Mouse (Mus musculus): ENCODE data around the gene Cop1.

The Cop1 gene

GRCm38 (mm10) chr1:159290219-159290618 lies 58.1 kb downstream of the Cop1 start:
- peak; percentile 48 for DNase-seq (ENCODE audit: low spot score)

GRCm38 (mm10) chr1:159290859-159291258 lies 58.7 kb downstream of the Cop1 start:
- DNase-seq (ENCODE audit: low spot score), result no peak

- DNase-seq (ENCODE audit: low spot score), result no peak
Measured at GRCm38 (mm10) chr1:159301418-159302082, 69.4 kb downstream of the Cop1 start.

- DNase-seq (ENCODE audit: low spot score), result no peak
Measured at GRCm38 (mm10) chr1:159313625-159314024, 81.5 kb downstream of the Cop1 start.

- no peak for DNase-seq (ENCODE audit: low spot score)
Measured at GRCm38 (mm10) chr1:159322586-159322985, 90.5 kb downstream of the Cop1 start.

- no peak for DNase-seq (ENCODE audit: low spot score)
Measured at GRCm38 (mm10) chr1:159331008-159331407, 98.9 kb downstream of the Cop1 start.

DNA sequence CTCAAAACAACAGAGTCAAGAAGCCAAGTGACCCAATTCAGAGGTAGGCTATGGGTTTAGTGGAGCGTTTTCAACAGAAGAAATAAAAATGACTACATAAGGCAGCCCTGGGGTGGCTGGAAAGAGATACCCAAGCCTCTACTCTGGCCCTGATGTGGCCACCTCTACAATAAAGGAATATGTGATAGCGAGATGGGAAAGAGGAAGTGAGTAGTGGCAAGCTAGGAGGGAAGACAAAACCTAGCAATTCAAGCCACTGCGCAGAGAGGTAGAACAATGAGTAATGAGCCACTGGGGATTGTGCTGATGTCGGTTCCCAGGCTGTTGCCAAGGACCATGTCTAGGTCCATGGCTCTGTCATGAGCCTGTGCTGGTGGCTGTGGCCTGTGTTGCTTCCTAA lies 102.0 kb downstream of the Cop1 start:
- no peak for DNase-seq (ENCODE audit: low spot score)

GRCm38 (mm10) chr1:159342355-159342754 lies 110.2 kb downstream of the Cop1 start:
- DNase-seq (ENCODE audit: low spot score), result no peak

DNA sequence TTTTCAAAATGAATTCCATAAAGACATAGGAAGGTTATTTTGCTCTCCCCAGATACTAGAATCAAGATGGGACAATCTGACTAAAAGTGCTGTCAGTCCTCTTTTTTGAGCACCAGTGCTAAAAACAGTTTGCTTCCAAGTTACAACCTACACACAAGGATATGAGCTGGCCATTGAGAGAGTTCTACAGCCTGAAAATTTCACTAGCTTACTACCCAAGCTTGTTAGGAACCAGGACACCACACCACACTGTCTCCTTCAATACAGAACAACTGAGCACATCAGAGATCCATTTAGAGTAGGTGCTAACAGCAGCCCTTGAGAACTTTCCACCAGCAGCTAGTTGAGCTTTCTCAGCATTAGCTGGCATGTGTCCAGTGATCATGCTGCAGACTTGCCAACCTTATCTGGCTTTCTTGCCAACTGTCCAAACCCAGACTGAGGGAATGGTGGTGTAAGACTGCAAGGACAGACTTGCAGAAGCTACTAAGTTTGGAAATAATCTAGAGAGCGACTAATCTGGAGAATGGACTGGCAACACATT lies 123.0 kb downstream of the Cop1 start:
- DNase-seq (ENCODE audit: low spot score), result no peak

GRCm38 (mm10) chr1:159358713-159359112 lies 126.6 kb downstream of the Cop1 start:
- no peak for DNase-seq (ENCODE audit: low spot score)

- DNase-seq (ENCODE audit: low spot score), result no peak
Measured at GRCm38 (mm10) chr1:159371881-159372390, 139.8 kb downstream of the Cop1 start.

GRCm38 (mm10) chr1:159382218-159382617 lies 150.1 kb downstream of the Cop1 start:
- no peak for DNase-seq (ENCODE audit: low spot score)

DNA sequence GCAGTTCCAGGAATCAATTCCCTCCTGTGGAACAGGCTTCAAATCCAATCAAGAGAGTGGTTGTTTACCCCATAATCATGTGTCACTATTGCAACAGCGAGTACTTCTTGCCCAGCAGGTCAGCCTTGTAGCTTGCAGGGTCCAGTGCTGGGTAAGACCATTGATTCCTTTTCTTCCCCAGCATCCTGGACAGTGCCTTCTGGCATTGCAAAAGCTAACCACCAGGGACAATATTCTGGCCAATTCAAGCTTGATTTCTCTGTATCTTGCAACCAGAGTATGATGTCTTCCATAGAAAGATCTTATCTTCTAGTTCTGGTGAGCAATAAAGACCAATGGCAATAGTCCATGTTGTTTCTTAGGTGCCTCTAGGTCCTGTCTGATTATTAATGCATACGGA lies 150.8 kb downstream of the Cop1 start:
- no peak for DNase-seq (ENCODE audit: low spot score)

DNA sequence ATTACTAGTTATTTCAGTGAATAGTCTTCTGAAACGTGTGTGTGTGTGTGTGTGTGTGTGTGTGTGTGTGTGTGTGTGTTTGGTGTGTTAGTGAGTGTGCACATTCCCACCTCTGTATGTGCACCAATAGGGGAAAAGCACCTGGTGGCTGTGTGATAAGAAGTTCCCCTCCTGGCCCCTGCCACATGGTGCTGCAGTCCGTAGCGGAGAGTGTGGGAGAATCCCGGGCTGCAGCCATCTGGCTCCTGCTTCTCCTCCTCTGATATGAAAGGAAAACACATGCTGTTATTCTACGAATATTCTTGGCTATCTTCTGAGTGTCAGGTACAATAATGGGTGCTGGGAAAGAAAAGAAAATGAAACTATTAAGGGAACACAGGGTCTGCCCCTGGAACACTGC lies 154.3 kb downstream of the Cop1 start:
- peak; percentile 46 for DNase-seq (ENCODE audit: low spot score)

DNA sequence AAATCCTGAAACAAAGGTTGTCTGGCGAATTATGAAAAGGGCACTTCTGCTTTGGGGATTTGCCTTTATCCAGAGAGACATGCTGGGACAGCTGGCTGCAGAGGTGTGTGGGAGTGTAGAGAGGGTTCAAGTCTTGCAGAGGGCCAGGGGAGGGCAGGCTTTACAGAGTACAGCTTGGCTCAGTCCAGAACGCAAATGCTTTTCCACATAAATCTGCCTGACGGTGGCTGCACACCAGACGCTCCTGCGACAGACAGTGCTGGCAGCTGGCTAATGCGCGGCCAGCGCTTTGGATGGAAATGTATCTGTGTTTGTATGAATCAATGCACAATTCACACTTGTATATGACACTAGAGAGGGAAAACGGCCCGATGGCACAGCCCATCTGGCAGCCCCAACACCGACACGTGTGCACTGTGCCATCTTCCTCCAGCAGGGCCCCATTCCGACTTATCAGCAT lies 156.5 kb downstream of the Cop1 start:
- peak; percentile 34 for DNase-seq (ENCODE audit: low spot score)

- peak; percentile 81 for DNase-seq (ENCODE audit: low spot score)
Measured at GRCm38 (mm10) chr1:159390049-159390448, 157.9 kb downstream of the Cop1 start.

DNA sequence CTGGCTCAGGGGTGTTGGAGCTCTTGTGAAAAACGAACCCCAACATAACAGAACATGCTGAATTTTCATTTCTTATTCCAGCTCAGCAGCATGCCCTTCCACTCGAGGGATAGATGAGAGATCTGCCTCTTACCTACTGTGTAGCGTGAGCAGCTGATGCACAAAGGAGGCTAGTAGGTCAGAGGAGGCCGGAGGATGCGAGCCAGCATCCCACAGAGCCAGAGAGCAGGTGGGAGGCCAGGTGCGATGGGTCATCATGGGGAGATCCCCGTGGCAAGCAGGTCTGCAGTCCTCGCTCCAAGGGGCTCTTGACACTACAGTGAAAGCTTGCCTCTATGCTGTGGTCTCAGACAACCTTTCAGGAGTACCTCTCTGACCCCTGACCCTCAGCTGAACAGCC lies 160.5 kb downstream of the Cop1 start:
- no peak for DNase-seq (ENCODE audit: low spot score)

- DNase-seq (ENCODE audit: low spot score), result peak; percentile 79
Measured at GRCm38 (mm10) chr1:159393070-159393699, 161.1 kb downstream of the Cop1 start.

DNA sequence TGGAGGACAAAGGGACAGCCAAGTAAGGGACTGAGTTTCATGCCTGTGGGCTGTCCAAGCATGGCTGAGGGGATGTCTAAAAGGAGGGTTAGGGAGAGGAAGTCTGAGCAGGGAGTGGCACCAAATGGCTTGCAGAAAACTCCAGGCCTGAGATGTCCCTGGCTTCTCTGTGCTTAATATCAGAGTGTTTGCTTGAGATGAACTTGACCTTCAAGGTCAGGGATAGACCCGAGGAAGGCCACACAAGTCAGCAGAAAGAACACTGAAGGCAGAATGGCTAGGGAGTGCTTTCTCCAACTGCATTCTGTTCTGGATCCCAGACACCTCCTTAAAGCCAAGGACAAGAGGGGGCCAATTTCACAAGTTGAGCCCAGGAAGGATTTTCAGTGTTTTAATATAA lies 161.8 kb downstream of the Cop1 start:
- DNase-seq (ENCODE audit: low spot score), result no peak

GRCm38 (mm10) chr1:159396515-159396914 lies 164.4 kb downstream of the Cop1 start:
- peak; percentile 33 for DNase-seq (ENCODE audit: low spot score)

All from layer of hippocampus, adult 11-12 months (tissue).